Comparison of ENCODE assay signal across 8 mouse cellular contexts in genomic region chr11:29693576-29694410, GRCm38 (mm10). TPM values are rescaled to one million over a fixed set of nuclear protein-coding genes. Genes with fewer than 3 reads are reported as not detected.
A peak's percentile ranks its signal among the peaks of the same experiment; 100 is the strongest.
DNase-seq lines count a peak whose midpoint lies in the region; ATAC-seq lines count a peak whose summit lies in the region.

No protein-coding gene starts in this region.

- H3K4me2 ChIP-seq in hindbrain, embryonic 12.5 days (replicated peaks): peak overlapping the region; percentile 61

- H3K4me3 ChIP-seq in hindbrain, embryonic 12.5 days: peak overlapping the region; percentile 99

- under 1% methylated on average over 52 of the region's 53 CpGs for WGBS in hindbrain, embryonic 12.5 days

- peak overlapping the region; percentile 99 for H3K9ac ChIP-seq in hindbrain, embryonic 12.5 days

- no peaks in the 10 kb centered on the region for H3K9me3 ChIP-seq in hindbrain, embryonic 12.5 days (replicated peaks)

- peaks cover 7% of the 10 kb centered on the region; the same call in 1 of the 2 replicates for H3K36me3 ChIP-seq in hindbrain, embryonic 12.5 days

- no peaks in the 10 kb centered on the region for H3K27me3 ChIP-seq in hindbrain, embryonic 12.5 days

- H3K27ac ChIP-seq in hindbrain, embryonic 12.5 days: peak overlapping the region; percentile 99

- ATAC-seq in hindbrain, embryonic 12.5 days (ENCODE audit: low FRiP score): peak; percentile 95

- peaks cover 16% of the 10 kb centered on the region for H3K4me1 ChIP-seq in hindbrain, embryonic 12.5 days

- DNase-seq in NIH3T3 (ENCODE audit: low read depth): peak; percentile 93
- DNase-seq in cerebellum, adult 9-11 months: peak; percentile 86
- peak; percentile 87 for DNase-seq in frontal cortex, postnatal 10 days (ENCODE audit: low spot score in 2 of 2)
- DNase-seq in layer of hippocampus, postnatal 14 days (ENCODE audit: low spot score in 2 of 2): peak; percentile 87 to 89
- peak; percentile 93 for DNase-seq in lung, postnatal 10 days
- DNase-seq in ovary, postnatal 14 days (ENCODE audit: low spot score): peak; percentile 72
- DNase-seq in thymus, postnatal 10 days (ENCODE audit: low spot score in 2 of 2): peak; percentile 94 to 95

RNA-seq across cellular contexts. Expression of gene Rtn4, which starts 1.0 kb away (rescaled TPM):
- 115 and 117 TPM in 2 replicates for polyA plus RNA-seq in hindbrain, embryonic 12.5 days (2016; fragmentation: Nextera tagmentation; extraction: Ambion mirVana)
- 100 to 1,000 TPM; 489 to 496 TPM for total RNA-seq in layer of hippocampus, postnatal 14 days (2021)

Comparison
In these comparisons a context has a peak if more than half of its experiments do, and no peak if none do; other contexts are left out.
1. Peak in every context shown above with its lines: DNase-seq, ATAC-seq, H3K4me3 ChIP-seq and H3K27ac ChIP-seq.